Mouse (Mus musculus) midbrain, embryonic 16.5 days (tissue): ENCODE measurements around the gene Cnga1. TPM values are rescaled to one million over a fixed set of nuclear protein-coding genes. Genes with fewer than 3 reads are reported as not detected.

ENCODE experiments used
- ATAC-seq: fragments of 200-750 bp; cut with Nextera tagmentation; 2 replicates; pipeline ENCODE4 v1.8.0; 2017; ENCODE audit warnings: moderate TSS enrichment
- H3K27ac ChIP-seq: fragments of 300-500 bp; sonication (generic); 2 replicates; pipeline ENCODE4 v1.5.1; 2014; ENCODE audit warnings: mild to moderate bottlenecking, low read length, mixed read lengths
- H3K27me3 ChIP-seq: fragments of 300-500 bp; sonication (generic); 2 replicates; pipeline ENCODE4 v1.6.1; 2014; ENCODE audit warnings: low read depth, low read length, mixed read lengths; ENCODE audit not compliant: control insufficient read depth, insufficient read depth
- H3K36me3 ChIP-seq: fragments of 300-500 bp; sonication (generic); 2 replicates; pipeline ENCODE4 v1.6.1; 2014; ENCODE audit warnings: mild to moderate bottlenecking, low read length, moderate library complexity, mixed read lengths; ENCODE audit not compliant: control insufficient read depth, insufficient read depth
- H3K4me1 ChIP-seq: fragments of 300-500 bp; sonication (generic); 2 replicates; pipeline ENCODE4 v1.6.1; 2014; ENCODE audit warnings: mild to moderate bottlenecking, low read length, mixed read lengths; ENCODE audit not compliant: control insufficient read depth, insufficient read depth
- H3K4me2 ChIP-seq: fragments of 300-500 bp; sonication (generic); 2 replicates; pipeline ENCODE4 v1.6.1; 2014; ENCODE audit warnings: mild to moderate bottlenecking, low read length, mixed read lengths
- H3K4me3 ChIP-seq: fragments of 300-500 bp; sonication (generic); 2 replicates; pipeline ENCODE4 v1.5.1; 2014; ENCODE audit warnings: low read depth, mild to moderate bottlenecking, low read length, moderate library complexity, mixed read lengths
- H3K9ac ChIP-seq: fragments of 300-500 bp; sonication (generic); 2 replicates; pipeline ENCODE4 v1.6.1; 2014; ENCODE audit warnings: low read depth, low read length, mixed read lengths
- H3K9me3 ChIP-seq: fragments of 300-500 bp; sonication (generic); replicated peaks from 2 replicates; pipeline ENCODE4 v1.6.1; 2014; ENCODE audit warnings: mild to moderate bottlenecking, low read length, mixed read lengths; ENCODE audit not compliant: control insufficient read depth, poor library complexity, severe bottlenecking
- WGBS: fragments of 180-500 bp; shearing (Covaris S2); extraction: QIAGEN DNeasy Blood & Tissue Kit; methylation state at CpG from one replicate; pipeline ENCODE4 v1.1.7; 2014; 5-methylcytosine and 5-hydroxymethylcytosine counted together
- polyA plus RNA-seq: library from polyadenylated mRNA; unstranded; fragments of >200 nt; fragmentation: Nextera tagmentation; extraction: Ambion mirVana; gene quantifications from 2 replicates; pipeline ENCODE4 v1.2.1, GENCODE M21; 2015

Cnga1 gene
- polyA plus RNA-seq, 1 experiment from 2014 or later, result not detected

DNA sequence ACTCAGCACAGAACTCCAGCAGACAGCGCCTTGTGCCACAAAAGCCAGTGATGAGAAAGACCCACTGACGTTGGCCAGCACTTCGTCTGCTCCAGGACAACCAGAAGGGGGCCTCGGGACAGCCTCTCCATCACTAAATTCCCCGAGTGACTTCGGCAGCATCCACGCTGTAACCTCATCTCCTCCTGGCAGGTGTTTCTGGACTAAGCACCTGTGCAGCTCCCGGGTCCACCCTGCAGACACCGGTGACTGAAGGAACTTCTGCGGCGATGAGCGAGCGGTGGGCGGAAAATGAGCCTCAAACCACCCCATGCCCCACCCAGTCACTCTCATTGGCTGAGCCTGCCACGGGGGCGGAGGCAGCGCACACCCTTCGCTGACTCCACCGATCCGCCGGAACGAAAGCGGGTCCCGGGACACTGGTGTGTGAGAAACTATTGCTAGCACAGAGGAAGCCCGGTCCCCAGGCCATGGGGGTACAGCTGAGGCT lies 3.4 kb upstream of the Cnga1 start, which contains the start of gene Nipal1:
Nipal1 (plus strand) TSS at position 378 of the 490 bp plus-strand sequence.
- Histone ChIP-seq H3K9ac (peak within 1 kb of the TSS; percentile 52), H3K4me2 (peak within 1 kb of the TSS; percentile 99), H3K4me3 (peak within 1 kb of the TSS; percentile 50), H3K27ac (no peak within 1 kb of the TSS), H3K4me1 (peaks cover 11% of the 10 kb centered on the region; the same call in 1 of the 2 replicates), H3K36me3 (no peaks in the 10 kb centered on the region), H3K9me3 (no peaks in the 10 kb centered on the region), H3K27me3 (peaks cover 10% of the 10 kb centered on the region)
- ATAC-seq, result peak; percentile 91
- WGBS, result under 1% methylated on average over 25 of the region's 25 CpGs

- H3K27ac ChIP-seq, result no peak overlapping the region
- peak overlapping the region; percentile 50 for H3K4me3 ChIP-seq
- no peaks in the 10 kb centered on the region for H3K9me3 ChIP-seq
- H3K4me2 ChIP-seq, result peak overlapping the region; percentile 99
- 30% methylated on average over 10 of the region's 10 CpGs for WGBS
- peaks cover 10% of the 10 kb centered on the region for H3K27me3 ChIP-seq
- H3K9ac ChIP-seq, result peak overlapping the region; percentile 52; the same call in 1 of the 2 replicates
- ATAC-seq, result no peak
- H3K36me3 ChIP-seq, result no peaks in the 10 kb centered on the region
- H3K4me1 ChIP-seq, result peaks cover 11% of the 10 kb centered on the region; the same call in 1 of the 2 replicates
Observed at GRCm38 (mm10) chr5:72646996-72647395, 2.9 kb upstream of the Cnga1 start.

DNA sequence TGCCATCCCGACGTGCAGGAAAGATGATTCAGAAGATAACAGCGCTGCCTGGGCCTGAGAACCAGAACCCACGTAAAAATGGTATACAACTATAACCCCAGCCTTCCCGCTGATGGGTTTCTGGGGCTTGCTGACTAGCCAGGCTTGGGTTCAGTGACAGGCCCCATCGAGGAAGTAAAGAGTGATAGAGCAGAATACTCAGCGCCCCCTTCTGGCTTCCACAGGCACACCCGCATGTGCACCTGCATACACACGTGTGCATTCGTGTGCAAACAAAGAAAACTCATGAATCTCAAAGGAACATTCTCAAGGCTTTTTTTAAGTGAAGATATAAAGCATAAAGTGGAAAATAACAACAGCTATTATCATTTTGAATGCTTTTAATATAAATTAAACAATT lies 2.1 kb upstream of the Cnga1 start:
- whole genome bisulfite sequencing, result 33% methylated on average over 10 of the region's 10 CpGs
- no peak for ATAC-seq
- peaks cover 10% of the 10 kb centered on the region for H3K27me3 ChIP-seq
- H3K4me2 ChIP-seq, result no peak overlapping the region
- H3K9ac ChIP-seq, result no peak overlapping the region
- H3K4me1 ChIP-seq, result peaks cover 11% of the 10 kb centered on the region; the same call in 1 of the 2 replicates
- no peaks in the 10 kb centered on the region for H3K36me3 ChIP-seq
- no peak overlapping the region for H3K27ac ChIP-seq
- no peaks in the 10 kb centered on the region; the same call in 1 of the 2 replicates for H3K9me3 ChIP-seq
- no peak overlapping the region for H3K4me3 ChIP-seq

DNA sequence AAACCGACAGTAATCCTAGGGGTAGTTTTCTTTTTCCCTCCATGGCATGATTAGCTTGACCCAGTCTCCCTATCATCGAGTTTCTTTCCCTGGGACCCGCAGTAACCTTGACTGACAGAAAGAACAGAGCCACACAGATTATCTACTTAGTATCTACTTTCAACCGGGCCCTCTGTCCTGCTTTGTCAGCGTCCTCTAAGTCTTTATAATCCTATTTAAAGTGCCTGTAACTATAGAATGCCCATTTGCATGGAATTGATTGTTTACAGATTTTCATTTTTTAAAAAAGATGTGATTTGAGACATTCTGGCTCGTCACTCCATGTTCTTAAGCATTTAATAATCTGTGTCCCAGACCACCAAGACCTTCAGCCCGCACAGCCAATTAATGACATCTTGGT lies 420 bp downstream of the Cnga1 start:
- no peak overlapping the region for H3K9ac ChIP-seq
- WGBS, result 40% methylated on average over 7 of the region's 7 CpGs

DNA sequence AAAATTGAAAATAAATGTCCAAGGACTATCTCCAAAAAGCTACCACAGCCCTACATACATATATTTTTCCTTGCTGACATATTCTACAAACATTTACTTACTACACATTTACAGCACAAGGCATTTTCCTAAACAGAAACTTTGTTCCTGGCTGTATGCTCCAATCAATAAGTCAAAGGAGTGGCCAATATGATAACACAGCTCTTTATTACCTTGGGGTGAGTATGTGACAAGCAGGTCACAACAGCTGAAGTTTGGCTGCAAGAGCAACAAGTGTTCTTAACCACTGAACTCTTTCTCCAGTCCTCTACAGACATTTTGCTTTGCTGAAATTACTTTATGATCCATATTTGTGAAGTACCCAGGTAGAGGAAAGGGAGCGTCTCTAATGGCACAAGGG lies 4.0 kb downstream of the Cnga1 start:
- no peaks in the 10 kb centered on the region for H3K4me1 ChIP-seq
- H3K9ac ChIP-seq, result no peak overlapping the region
- H3K4me3 ChIP-seq, result no peak overlapping the region
- no peak for ATAC-seq
- H3K4me2 ChIP-seq, result no peak overlapping the region
- H3K27ac ChIP-seq, result no peak overlapping the region
- H3K27me3 ChIP-seq, result peaks cover 4% of the 10 kb centered on the region
- 88% methylated on average over 1 of the region's 1 CpGs for WGBS
- no peaks in the 10 kb centered on the region for H3K36me3 ChIP-seq
- no peaks in the 10 kb centered on the region; the same call in 1 of the 2 replicates for H3K9me3 ChIP-seq

More for the DNA sequence above, 420 bp downstream of the Cnga1 start:
- ATAC-seq, result no peak
- Histone ChIP-seq H3K9me3 (no peaks in the 10 kb centered on the region; the same call in 1 of the 2 replicates), H3K27ac (no peak overlapping the region), H3K36me3 (no peaks in the 10 kb centered on the region), H3K27me3 (peaks cover 10% of the 10 kb centered on the region), H3K4me2 (no peak overlapping the region), H3K4me3 (no peak overlapping the region), H3K4me1 (peaks cover 11% of the 10 kb centered on the region; the same call in 1 of the 2 replicates)

- H3K9me3 ChIP-seq, result no peaks in the 10 kb centered on the region; the same call in 1 of the 2 replicates
- no peak overlapping the region for H3K4me3 ChIP-seq
- 92% methylated on average over 3 of the region's 3 CpGs for WGBS
- ATAC-seq, result no peak
- no peak overlapping the region for H3K9ac ChIP-seq
- no peaks in the 10 kb centered on the region for H3K36me3 ChIP-seq
- no peak overlapping the region for H3K27ac ChIP-seq
- no peaks in the 10 kb centered on the region for H3K27me3 ChIP-seq
- no peak overlapping the region for H3K4me2 ChIP-seq
- no peaks in the 10 kb centered on the region for H3K4me1 ChIP-seq
Observed at GRCm38 (mm10) chr5:72636576-72636975, 7.5 kb downstream of the Cnga1 start.

GRCm38 (mm10) chr5:72636122-72636521 lies 8.0 kb downstream of the Cnga1 start:
- no peaks in the 10 kb centered on the region for H3K4me1 ChIP-seq
- no peaks in the 10 kb centered on the region for H3K36me3 ChIP-seq
- no peak for ATAC-seq
- no peaks in the 10 kb centered on the region; the same call in 1 of the 2 replicates for H3K9me3 ChIP-seq
- H3K9ac ChIP-seq, result no peak overlapping the region
- no peaks in the 10 kb centered on the region for H3K27me3 ChIP-seq
- no peak overlapping the region for H3K27ac ChIP-seq
- H3K4me2 ChIP-seq, result no peak overlapping the region
- WGBS, result 80% methylated on average over 3 of the region's 3 CpGs
- no peak overlapping the region for H3K4me3 ChIP-seq

- no peaks in the 10 kb centered on the region for H3K36me3 ChIP-seq
- H3K4me3 ChIP-seq, result no peak overlapping the region
- H3K27ac ChIP-seq, result no peak overlapping the region
- no peak for ATAC-seq
- no peaks in the 10 kb centered on the region for H3K4me1 ChIP-seq
- no peak overlapping the region for H3K9ac ChIP-seq
- no peaks in the 10 kb centered on the region for H3K9me3 ChIP-seq
- H3K27me3 ChIP-seq, result no peaks in the 10 kb centered on the region
- H3K4me2 ChIP-seq, result no peak overlapping the region
- 87% methylated on average over 9 of the region's 9 CpGs for WGBS
Observed at GRCm38 (mm10) chr5:72634791-72635271, 9.2 kb downstream of the Cnga1 start.

GRCm38 (mm10) chr5:72630026-72630425 lies 14.0 kb downstream of the Cnga1 start:
- H3K27ac ChIP-seq, result no peak overlapping the region
- H3K4me3 ChIP-seq, result no peak overlapping the region
- 90% methylated on average over 6 of the region's 6 CpGs for WGBS
- no peaks in the 10 kb centered on the region for H3K9me3 ChIP-seq
- ATAC-seq, result no peak
- H3K4me1 ChIP-seq, result no peaks in the 10 kb centered on the region
- H3K4me2 ChIP-seq, result no peak overlapping the region
- H3K36me3 ChIP-seq, result no peaks in the 10 kb centered on the region
- H3K9ac ChIP-seq, result no peak overlapping the region
- no peaks in the 10 kb centered on the region for H3K27me3 ChIP-seq
